Mouse (Mus musculus): ENCODE measurements around the gene Srgap1. TPM values are rescaled to one million over a fixed set of nuclear protein-coding genes. Genes with fewer than 3 reads are reported as not detected.
A peak's percentile ranks its signal among the peaks of the same experiment; 100 is the strongest.
"Not testable (repeated sequence)": the region's sequence is repeated elsewhere in the genome, so short reads cannot be mapped to it uniquely, and the experiment has no call there.

Srgap1 gene
- total RNA-seq, 4 experiments from 2014 or later: 10.9 to 14.3 (median 13.1) TPM

DNA sequence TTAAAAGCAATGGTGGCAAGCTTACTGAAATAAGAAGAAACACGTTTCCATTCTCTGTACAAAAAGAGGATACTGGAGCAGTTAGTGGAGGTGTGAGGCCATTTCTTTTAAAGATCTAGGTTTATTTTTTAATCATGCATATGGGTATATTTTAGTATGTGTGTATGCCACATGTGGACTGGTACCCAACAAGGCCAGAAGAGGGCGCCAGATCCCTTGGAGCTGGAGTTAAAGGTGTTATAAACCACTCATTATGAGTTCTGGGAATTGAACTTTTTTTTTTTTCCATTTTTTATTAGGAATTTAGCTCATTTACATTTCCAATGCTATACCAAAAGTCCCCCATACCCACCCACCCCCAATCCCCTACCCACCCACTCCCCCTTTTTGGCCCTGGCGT, 279.8 kb downstream of the Srgap1 start:
- DNase-seq (ENCODE audit: low spot score in 2 of 2): not testable (repeated sequence)

- peak in 1 of 2 experiments; percentile 30 for DNase-seq (ENCODE audit: low spot score in 2 of 2)
Measured at GRCm38 (mm10) chr10:121765174-121766057, 281.7 kb downstream of the Srgap1 start.

DNA sequence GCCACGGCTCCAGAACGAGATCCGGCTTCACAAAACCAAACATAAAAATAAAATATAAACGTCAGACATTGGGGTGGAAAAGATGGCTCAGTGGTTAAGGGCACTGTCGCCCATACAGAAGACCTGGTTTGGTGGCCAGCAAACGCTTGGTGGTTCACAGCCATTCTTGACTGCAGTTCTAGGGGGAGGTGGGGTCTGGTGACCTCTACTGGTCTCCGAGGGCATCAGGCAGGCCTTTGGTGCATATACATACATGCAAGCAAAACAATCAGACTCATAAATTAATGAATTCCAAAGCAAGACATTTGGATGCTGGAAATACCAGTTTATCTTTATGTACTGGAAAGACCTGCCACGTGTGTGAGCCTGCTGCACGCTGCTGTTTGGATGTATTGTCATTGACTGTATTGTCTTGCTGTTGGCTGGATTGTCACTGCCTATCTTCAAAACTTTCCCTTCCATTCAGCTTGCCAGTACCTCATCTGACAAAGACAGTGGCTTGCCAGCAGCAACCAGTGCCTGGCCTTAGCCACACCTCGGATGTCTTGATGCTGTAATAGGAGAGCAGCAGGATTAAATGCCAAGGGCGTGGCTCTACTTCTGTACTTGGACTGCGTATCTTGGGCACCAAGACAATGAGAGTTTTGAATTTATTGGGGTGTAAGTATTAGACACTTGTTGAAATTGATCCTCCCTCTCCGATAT, 282.5 kb downstream of the Srgap1 start:
- no peak for DNase-seq (ENCODE audit: low spot score in 2 of 2)

- no peak for DNase-seq (ENCODE audit: low spot score in 2 of 2)
Measured at GRCm38 (mm10) chr10:121763191-121763590, 283.9 kb downstream of the Srgap1 start.

GRCm38 (mm10) chr10:121762141-121762540, 285.0 kb downstream of the Srgap1 start:
- no peak for DNase-seq (ENCODE audit: low spot score in 2 of 2)

DNA sequence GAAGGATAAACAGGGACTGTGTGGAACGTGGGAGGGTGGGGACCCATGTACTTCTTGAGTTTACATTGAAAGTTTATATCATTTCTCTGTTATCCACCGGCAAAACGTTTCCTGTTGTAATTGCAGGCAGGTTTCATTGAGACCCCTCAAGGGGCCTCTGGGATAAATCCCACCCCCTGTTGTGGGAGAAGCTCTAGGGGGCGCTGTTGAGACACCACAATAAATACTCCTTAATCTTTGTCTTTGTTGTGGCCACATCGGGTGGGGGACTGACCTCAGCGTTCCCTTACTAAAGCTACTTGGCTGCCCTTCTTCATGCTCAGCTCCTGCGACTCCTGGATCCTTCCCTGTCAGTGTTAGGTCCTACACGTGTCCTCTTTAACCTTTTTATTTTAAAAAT, 288.0 kb downstream of the Srgap1 start:
- DNase-seq (ENCODE audit: low spot score in 2 of 2): no peak

DNA sequence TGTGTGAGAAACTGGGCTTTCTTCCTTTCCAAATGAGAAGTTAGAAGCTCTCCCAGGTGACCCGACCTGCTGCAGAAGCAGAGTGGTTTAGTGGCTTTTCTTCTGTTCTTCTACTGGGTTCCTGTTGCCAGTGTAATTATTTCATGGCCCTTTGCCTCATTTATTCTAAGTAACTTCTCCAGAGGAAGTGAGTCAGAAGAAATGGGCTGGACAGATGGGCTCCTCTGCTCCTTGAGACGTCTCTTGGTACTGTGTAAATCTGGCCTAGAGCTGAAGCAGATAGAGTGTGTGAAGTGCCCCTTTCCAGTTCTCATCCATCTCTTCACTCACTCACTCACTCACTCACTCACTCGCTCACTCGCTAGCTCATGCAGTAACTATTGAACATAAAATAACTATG, 290.4 kb downstream of the Srgap1 start:
- no peak for DNase-seq (ENCODE audit: low spot score in 2 of 2)

DNA sequence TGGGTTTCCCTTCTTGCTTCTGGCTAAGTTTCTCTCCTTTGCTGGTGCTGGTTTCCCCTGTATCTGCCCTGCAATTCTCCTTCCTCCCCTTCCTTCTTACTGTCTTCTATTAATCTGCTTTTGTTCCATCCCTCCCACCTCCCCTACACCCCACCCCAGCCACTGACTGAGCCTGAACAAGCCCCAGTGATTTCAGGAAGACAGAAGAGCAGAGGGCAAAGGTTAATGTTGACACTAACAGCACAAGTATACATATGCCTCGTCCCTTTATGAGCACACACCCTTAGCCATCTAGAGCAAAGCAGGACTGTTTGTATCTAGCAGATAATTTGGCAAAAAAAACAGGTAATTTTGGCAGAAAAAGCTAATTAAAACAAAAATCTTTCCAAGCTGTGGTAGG, 291.3 kb downstream of the Srgap1 start:
- DNase-seq (ENCODE audit: low spot score in 2 of 2): no peak

DNA sequence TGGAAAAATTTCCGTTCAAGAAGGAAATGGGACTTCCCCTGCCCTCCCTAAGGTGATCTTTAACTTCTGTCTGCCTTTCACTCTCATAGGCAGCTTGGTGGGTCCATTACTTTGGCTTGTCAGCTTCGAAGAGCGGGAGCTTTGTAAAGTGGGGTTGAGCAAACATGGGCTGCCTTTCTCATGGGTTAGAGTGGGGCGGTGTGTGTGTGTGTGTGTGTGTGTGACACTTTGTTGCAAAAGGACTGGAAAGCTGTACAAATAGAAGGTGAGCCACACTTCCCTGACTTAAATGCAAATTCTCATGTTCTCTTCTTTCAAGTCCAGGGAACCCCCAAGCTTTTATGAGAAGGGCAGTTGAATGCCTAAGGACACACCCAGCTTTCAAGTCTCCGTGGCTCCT, 292.9 kb downstream of the Srgap1 start:
- no peak for DNase-seq (ENCODE audit: low spot score in 2 of 2)

DNA sequence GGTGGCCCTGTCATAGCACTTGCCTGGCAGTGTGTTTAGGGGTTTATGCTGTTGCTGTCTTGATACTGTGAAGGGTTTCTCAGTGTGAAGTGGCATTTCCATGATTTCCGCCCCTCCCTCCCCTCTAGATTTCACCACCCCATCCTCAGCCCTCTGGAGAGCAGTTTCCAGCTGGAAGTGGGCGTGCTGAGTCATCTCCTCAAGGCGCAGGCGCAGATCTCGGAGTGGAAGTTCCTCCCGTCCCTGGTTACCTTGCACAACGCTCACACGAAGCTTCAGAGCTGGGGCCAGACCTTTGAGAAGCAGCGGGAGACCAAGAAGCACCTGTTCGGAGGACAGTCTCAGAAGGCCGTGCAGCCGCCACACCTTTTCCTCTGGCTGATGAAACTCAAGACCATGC, 296.9 kb downstream of the Srgap1 start:
- peak; percentile 32 to 62 for DNase-seq (ENCODE audit: low spot score in 2 of 2)

- no peak for DNase-seq (ENCODE audit: low spot score in 2 of 2)
Measured at GRCm38 (mm10) chr10:121742336-121742735, 304.8 kb downstream of the Srgap1 start.

DNA sequence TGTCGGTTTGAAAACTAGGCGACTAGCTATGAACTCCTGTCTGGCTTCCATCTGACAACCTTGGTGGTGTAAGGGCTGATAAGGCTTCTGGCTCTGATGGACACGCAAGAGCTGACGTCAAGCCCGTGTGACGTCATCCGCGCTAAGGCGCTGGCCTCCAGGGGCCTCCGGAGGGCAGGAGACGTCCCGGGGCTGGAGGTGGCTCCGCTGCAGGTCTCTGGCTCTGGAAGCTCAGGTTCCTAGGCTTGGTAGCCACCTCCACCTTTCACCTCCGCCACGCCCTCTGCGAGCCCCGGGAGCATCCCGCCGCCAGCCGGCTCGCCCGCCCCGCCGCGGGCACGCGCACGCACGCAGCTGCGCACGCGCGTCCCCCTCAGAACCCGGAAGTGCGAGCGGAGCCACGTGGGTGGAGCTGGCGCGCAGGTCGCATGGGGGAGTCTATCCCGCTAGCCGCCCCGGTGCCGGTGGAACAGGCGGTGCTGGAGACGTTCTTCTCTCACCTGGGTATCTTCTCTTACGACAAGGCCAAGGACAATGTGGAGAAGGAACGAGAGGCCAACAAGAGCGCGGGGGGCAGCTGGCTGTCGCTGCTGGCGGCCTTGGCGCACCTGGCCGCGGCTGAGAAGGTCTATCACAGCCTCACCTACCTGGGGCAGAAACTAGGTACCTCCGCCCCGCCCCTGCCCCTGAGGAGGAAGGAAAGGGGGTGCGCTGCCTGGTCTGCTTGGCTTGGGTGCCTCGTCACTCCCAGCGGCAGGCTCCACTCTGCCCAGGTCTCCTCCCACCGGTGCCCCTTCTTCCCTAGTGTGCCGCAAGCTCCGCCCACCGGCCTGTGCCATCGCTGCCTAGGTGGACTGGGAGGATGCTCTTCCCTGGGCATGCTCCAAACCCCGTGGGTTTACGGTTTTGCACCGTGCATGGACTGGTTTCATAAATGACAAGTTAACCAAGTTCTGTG, 307.3 kb downstream of the Srgap1 start, which contains the start of gene BC048403:
BC048403 (plus strand) TSS at position 390 of the 958 bp plus-strand sequence.
- peak; percentile 68 to 70 for DNase-seq (ENCODE audit: low spot score in 2 of 2)

- no peak for DNase-seq (ENCODE audit: low spot score in 2 of 2)
Measured at GRCm38 (mm10) chr10:121737256-121737655, 309.9 kb downstream of the Srgap1 start.

DNA sequence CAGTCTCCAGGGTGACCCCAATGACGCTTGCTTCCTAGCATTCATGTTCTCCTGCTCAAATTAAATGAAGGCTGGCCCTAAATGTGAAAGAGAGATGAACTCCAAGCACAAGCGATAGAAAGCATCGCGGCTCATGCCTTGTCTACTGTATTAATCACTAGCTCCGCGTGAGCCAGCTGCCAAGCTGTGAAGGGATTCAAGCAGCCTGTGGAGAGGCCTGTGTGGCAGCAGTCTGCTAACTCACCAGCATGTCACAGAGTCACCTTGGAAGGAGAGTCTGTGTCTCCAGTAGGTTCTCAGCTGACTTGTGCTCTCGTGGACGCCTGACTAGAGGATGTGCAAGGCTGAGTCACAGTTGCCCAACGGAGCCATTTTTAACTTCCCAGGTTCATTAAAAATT, 314.6 kb downstream of the Srgap1 start:
- no peak for DNase-seq (ENCODE audit: low spot score in 2 of 2)

- no peak for DNase-seq (ENCODE audit: low spot score in 2 of 2)
Measured at GRCm38 (mm10) chr10:121731048-121731725, 315.9 kb downstream of the Srgap1 start.

Other genes starting within 250 kb of the Srgap1 start
- 10 to 100 TPM; 33.6 to 39.3 (median 34.5) TPM for gene Rxylt1, start 50.1 kb upstream of the Srgap1 start, total RNA-seq (2022)

Measured in left cerebral cortex, adult 8-10 months (tissue).